Mouse (Mus musculus): ENCODE measurements around the gene Slc4a4.

- TF ChIP-seq CTCF (IDR thresholded peaks at IDR 0.05; ENCODE audit: borderline replicate concordance, extremely low read depth, insufficient read depth, insufficient read length) (no peak), POLR2A (IDR thresholded peaks at IDR 0.05; ENCODE audit: borderline replicate concordance, extremely low read depth, insufficient read depth, insufficient read length, poor library complexity, severe bottlenecking) (0 out of 2 replicates have a peak, but pooled peaks have one; percentile 12)
Measured at GRCm38 (mm10) chr5:88886668-88887555, at the start of gene Slc4a4.
